Mouse (Mus musculus): ENCODE data around the gene Wdr27. TPM values are rescaled to one million over a fixed set of nuclear protein-coding genes. Genes with fewer than 3 reads are reported as not detected.

Gene Wdr27
- polyA plus RNA-seq, 1 experiment from 2014 or later: 3.2 TPM

DNA sequence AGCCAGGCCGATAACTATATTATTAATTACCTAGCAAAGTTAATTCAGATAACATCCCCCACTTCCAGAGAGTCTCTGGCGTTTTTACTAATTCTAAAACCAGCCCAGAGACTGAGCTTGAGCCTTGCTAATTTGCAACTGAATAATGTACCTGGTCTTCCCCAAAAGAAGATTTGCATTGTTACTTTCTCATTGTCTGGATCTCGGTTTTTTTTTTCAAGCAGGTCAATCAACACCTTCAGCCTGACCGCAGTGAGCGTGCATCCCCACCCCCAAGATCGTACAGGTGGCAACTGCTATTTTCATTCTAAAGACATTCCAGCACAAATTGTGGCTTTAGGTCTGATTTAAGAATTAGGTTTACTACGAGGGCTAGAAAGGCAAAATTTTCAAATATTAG lies 136.2 kb downstream of the Wdr27 start:
- ATAC-seq: no peak
- Histone ChIP-seq H3K27me3 (ENCODE audit: insufficient read depth, low read length) (no peaks in the 10 kb centered on the region), H3K4me3 (ENCODE audit: low read depth, low read length) (no peak overlapping the region), H3K27ac (ENCODE audit: low read depth) (no peak overlapping the region), H3K4me2 (ENCODE audit: low read depth, low read length) (no peak overlapping the region), H3K36me3 (replicated peaks; ENCODE audit: insufficient read depth, low read length) (no peaks in the 10 kb centered on the region), H3K9me3 (ENCODE audit: low read length) (no peaks in the 10 kb centered on the region), H3K4me1 (ENCODE audit: insufficient read depth) (no peaks in the 10 kb centered on the region), H3K9ac (replicated peaks) (no peak overlapping the region)
- WGBS (ENCODE audit: insufficient replicate concordance): 84% methylated on average over 7 of the region's 7 CpGs
- TF ChIP-seq EP300 (IDR thresholded peaks at IDR 0.05; ENCODE audit: low read depth): no peak
- no peak for TF ChIP-seq CTCF (IDR thresholded peaks at IDR 0.05; ENCODE audit: low read depth)
- no peak for DNase-seq

DNA sequence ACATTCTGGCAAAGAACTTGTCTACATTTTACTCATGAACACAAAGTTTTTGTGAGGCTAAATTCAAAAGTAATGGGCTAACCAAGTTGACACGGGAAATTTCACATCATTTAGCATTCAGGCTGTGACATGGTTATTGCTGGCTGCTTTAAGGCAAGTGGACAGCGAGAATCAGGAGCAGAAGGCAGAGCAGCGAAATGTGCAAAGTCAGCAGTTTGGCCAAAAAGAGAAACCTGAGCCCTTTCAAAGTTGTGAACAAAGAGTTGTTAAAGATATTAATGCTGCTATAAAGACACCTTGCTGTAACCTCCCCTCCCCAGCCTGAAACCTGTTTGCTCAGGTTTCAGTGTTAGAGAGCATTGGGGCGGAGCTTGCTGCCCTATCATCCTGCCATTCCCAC lies 143.7 kb downstream of the Wdr27 start:
- Histone ChIP-seq H3K4me3 (ENCODE audit: low read depth, low read length) (no peak overlapping the region), H3K9ac (replicated peaks) (no peak overlapping the region), H3K4me1 (ENCODE audit: insufficient read depth) (no peaks in the 10 kb centered on the region), H3K27me3 (ENCODE audit: insufficient read depth, low read length) (no peaks in the 10 kb centered on the region), H3K27ac (ENCODE audit: low read depth) (no peak overlapping the region), H3K36me3 (replicated peaks; ENCODE audit: insufficient read depth, low read length) (no peaks in the 10 kb centered on the region), H3K9me3 (ENCODE audit: low read length) (no peaks in the 10 kb centered on the region), H3K4me2 (ENCODE audit: low read depth, low read length) (no peak overlapping the region)
- WGBS (ENCODE audit: insufficient replicate concordance): 72% methylated on average over 4 of the region's 4 CpGs
- TF ChIP-seq EP300 (IDR thresholded peaks at IDR 0.05; ENCODE audit: low read depth): no peak
- no peak for TF ChIP-seq CTCF (IDR thresholded peaks at IDR 0.05; ENCODE audit: low read depth)
- DNase-seq: no peak
- no peak for ATAC-seq

- H3K36me3 ChIP-seq (replicated peaks; ENCODE audit: insufficient read depth, low read length): no peaks in the 10 kb centered on the region
- DNase-seq: no peak
- no peak for TF ChIP-seq CTCF (IDR thresholded peaks at IDR 0.05; ENCODE audit: low read depth)
- TF ChIP-seq EP300 (IDR thresholded peaks at IDR 0.05; ENCODE audit: low read depth): no peak
- ATAC-seq: no peak
- H3K4me3 ChIP-seq (ENCODE audit: low read depth, low read length): no peak overlapping the region
- H3K9me3 ChIP-seq (ENCODE audit: low read length): no peaks in the 10 kb centered on the region; the same call in 1 of the 2 replicates
- H3K9ac ChIP-seq (replicated peaks): no peak overlapping the region
- no peaks in the 10 kb centered on the region for H3K27me3 ChIP-seq (ENCODE audit: insufficient read depth, low read length)
- WGBS (ENCODE audit: insufficient replicate concordance): 84% methylated on average over 4 of the region's 4 CpGs
- H3K4me1 ChIP-seq (ENCODE audit: insufficient read depth): no peaks in the 10 kb centered on the region
- H3K4me2 ChIP-seq (ENCODE audit: low read depth, low read length): no peak overlapping the region
- no peak overlapping the region for H3K27ac ChIP-seq (ENCODE audit: low read depth)
Observed at GRCm38 (mm10) chr17:14795074-14795473, 147.9 kb downstream of the Wdr27 start.

- ATAC-seq (no peak), DNase-seq (no peak)
- no peak overlapping the region for H3K27ac ChIP-seq (ENCODE audit: low read depth)
- H3K9ac ChIP-seq (replicated peaks): no peak overlapping the region
- H3K27me3 ChIP-seq (ENCODE audit: insufficient read depth, low read length): no peaks in the 10 kb centered on the region
- H3K4me1 ChIP-seq (ENCODE audit: insufficient read depth): no peaks in the 10 kb centered on the region
- no peak overlapping the region for H3K4me2 ChIP-seq (ENCODE audit: low read depth, low read length)
- no peak overlapping the region for H3K4me3 ChIP-seq (ENCODE audit: low read depth, low read length)
- TF ChIP-seq EP300 (IDR thresholded peaks at IDR 0.05; ENCODE audit: low read depth) (no peak), CTCF (IDR thresholded peaks at IDR 0.05; ENCODE audit: low read depth) (no peak)
- no peaks in the 10 kb centered on the region for H3K36me3 ChIP-seq (replicated peaks; ENCODE audit: insufficient read depth, low read length)
- 81% methylated on average over 5 of the region's 5 CpGs for WGBS (ENCODE audit: insufficient replicate concordance)
- H3K9me3 ChIP-seq (ENCODE audit: low read length): no peaks in the 10 kb centered on the region
Observed at GRCm38 (mm10) chr17:14779356-14779755, 163.6 kb downstream of the Wdr27 start.

DNA sequence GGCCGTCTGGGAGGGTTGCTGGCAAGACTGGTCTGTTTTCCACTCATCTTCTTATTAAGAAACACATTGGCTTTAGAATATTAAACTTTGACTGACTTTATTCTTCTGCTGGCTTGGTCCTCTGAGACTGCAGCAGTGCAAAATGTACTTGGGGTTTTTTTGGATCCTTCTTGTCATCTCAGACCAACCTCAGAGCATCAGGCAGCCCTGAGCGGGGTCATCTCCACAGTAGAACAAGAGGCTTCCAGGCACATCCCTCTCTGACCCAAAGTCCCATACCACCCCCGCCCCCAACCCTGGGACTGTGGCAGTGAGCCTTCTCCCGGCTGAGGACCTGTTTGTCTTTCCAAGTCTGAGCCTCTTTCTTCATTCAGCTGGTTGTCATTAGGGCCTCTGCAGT lies 171.6 kb downstream of the Wdr27 start:
- DNase-seq: no peak
- ATAC-seq: no peak
- Histone ChIP-seq H3K4me2 (ENCODE audit: low read depth, low read length) (no peak overlapping the region), H3K4me1 (ENCODE audit: insufficient read depth) (no peaks in the 10 kb centered on the region), H3K4me3 (ENCODE audit: low read depth, low read length) (no peak overlapping the region), H3K9me3 (ENCODE audit: low read length) (no peaks in the 10 kb centered on the region), H3K36me3 (replicated peaks; ENCODE audit: insufficient read depth, low read length) (no peaks in the 10 kb centered on the region), H3K27ac (ENCODE audit: low read depth) (no peak overlapping the region), H3K9ac (replicated peaks) (no peak overlapping the region), H3K27me3 (ENCODE audit: insufficient read depth, low read length) (no peaks in the 10 kb centered on the region)
- 65% methylated on average over 4 of the region's 4 CpGs for WGBS (ENCODE audit: insufficient replicate concordance)
- TF ChIP-seq EP300 (IDR thresholded peaks at IDR 0.05; ENCODE audit: low read depth): no peak
- TF ChIP-seq CTCF (IDR thresholded peaks at IDR 0.05; ENCODE audit: low read depth): no peak

DNA sequence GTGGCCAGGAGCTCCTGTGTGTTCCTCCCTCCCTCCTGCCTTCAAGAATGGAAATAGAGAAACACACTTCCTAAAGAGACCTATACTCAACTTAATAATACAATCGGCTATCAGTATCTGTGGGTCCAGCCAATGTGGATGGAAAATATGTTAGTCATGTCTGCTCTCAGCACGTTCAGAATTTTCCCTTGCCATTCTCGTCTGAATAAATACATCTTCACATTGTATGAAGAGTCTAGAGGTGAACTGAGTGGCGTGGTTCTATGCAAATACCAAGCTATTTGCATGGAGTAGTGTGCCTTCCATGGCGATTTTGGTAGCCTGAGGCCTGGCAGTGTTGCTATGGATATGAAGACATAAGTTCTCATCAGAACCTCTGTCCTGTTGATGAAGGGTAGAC lies 172.6 kb downstream of the Wdr27 start:
- no peak overlapping the region for H3K9ac ChIP-seq (replicated peaks)
- WGBS (ENCODE audit: insufficient replicate concordance): 65% methylated on average over 5 of the region's 5 CpGs
- DNase-seq: no peak

More for the DNA sequence above, 172.6 kb downstream of the Wdr27 start:
- H3K27ac ChIP-seq (ENCODE audit: low read depth): no peak overlapping the region
- H3K27me3 ChIP-seq (ENCODE audit: insufficient read depth, low read length): no peaks in the 10 kb centered on the region
- TF ChIP-seq EP300 (IDR thresholded peaks at IDR 0.05; ENCODE audit: low read depth): no peak
- TF ChIP-seq CTCF (IDR thresholded peaks at IDR 0.05; ENCODE audit: low read depth): no peak
- ATAC-seq: no peak
- H3K4me1 ChIP-seq (ENCODE audit: insufficient read depth): no peaks in the 10 kb centered on the region
- H3K4me2 ChIP-seq (ENCODE audit: low read depth, low read length): no peak overlapping the region
- H3K9me3 ChIP-seq (ENCODE audit: low read length): no peaks in the 10 kb centered on the region
- H3K4me3 ChIP-seq (ENCODE audit: low read depth, low read length): no peak overlapping the region
- no peaks in the 10 kb centered on the region for H3K36me3 ChIP-seq (replicated peaks; ENCODE audit: insufficient read depth, low read length)

Other genes with a start within 250 kb of the Wdr27 start
- gene Thbs2, start 248.9 kb downstream of the Wdr27 start, polyA plus RNA-seq (2015; fragmentation: Nextera tagmentation; extraction: Ambion mirVana): 1.9 and 2.4 TPM in 2 replicates
- 20.0 and 21.3 TPM in 2 replicates for gene 1600012H06Rik, start within 50 bp of the Wdr27 start, polyA plus RNA-seq (2015; fragmentation: Nextera tagmentation; extraction: Ambion mirVana)
- gene Phf10, start 18.1 kb upstream of the Wdr27 start, polyA plus RNA-seq (2015; fragmentation: Nextera tagmentation; extraction: Ambion mirVana): 37.3 and 40.6 TPM in 2 replicates
- 3.3 and 3.9 TPM in 2 replicates for gene 9030025P20Rik, start 35.3 kb upstream of the Wdr27 start, polyA plus RNA-seq (2015; fragmentation: Nextera tagmentation; extraction: Ambion mirVana)
- gene Gm3417, start 35.6 kb upstream of the Wdr27 start, polyA plus RNA-seq (2015; fragmentation: Nextera tagmentation; extraction: Ambion mirVana): 1.8 and 1.9 TPM in 2 replicates
- 2.7 and 3.7 TPM in 2 replicates for gene Gm3435, start 67.0 kb upstream of the Wdr27 start, polyA plus RNA-seq (2015; fragmentation: Nextera tagmentation; extraction: Ambion mirVana)
- gene Ermard, start 98.0 kb upstream of the Wdr27 start, polyA plus RNA-seq (2015; fragmentation: Nextera tagmentation; extraction: Ambion mirVana): 24.2 and 27.2 TPM in 2 replicates
- gene Tcte3, start 98.3 kb upstream of the Wdr27 start, polyA plus RNA-seq (2015; fragmentation: Nextera tagmentation; extraction: Ambion mirVana): 3.7 and 5.2 TPM in 2 replicates
- 3.3 and 5.4 TPM in 2 replicates for gene Gm3448, start 98.4 kb upstream of the Wdr27 start, polyA plus RNA-seq (2015; fragmentation: Nextera tagmentation; extraction: Ambion mirVana)